Mouse (Mus musculus) olfactory bulb, adult 2 months (tissue): ENCODE measurements around the gene Mtcl1.

Source experiments
- CTCF ChIP-seq: fragments of 200-500 bp; IDR thresholded peaks from 2 replicates; pipeline ENCODE4 v1.5.1; 2012; ENCODE audit warnings: low read depth, mild to moderate bottlenecking, low read length, moderate library complexity; ENCODE audit not compliant: insufficient read depth
- POLR2A ChIP-seq: fragments of 200-500 bp; IDR thresholded peaks from 2 replicates; pipeline ENCODE4 v1.6.1; 2012; ENCODE audit warnings: mild to moderate bottlenecking, low read depth, low read length, moderate library complexity; ENCODE audit not compliant: insufficient read depth

GRCm38 (mm10) chr17:66358026-66358978 lies 91.2 kb downstream of the Mtcl1 start:
- no peak for TF ChIP-seq POLR2A
- TF ChIP-seq CTCF: no peak
